Mouse (Mus musculus): Measurements from ENCODE around the gene Kcns1. TPM values are rescaled to one million over a fixed set of nuclear protein-coding genes. Genes with fewer than 3 reads are reported as not detected.

The Kcns1 gene
- total and polyA plus RNA-seq, 3 experiments, result 0.11 to 0.34 TPM; not detected in 1

- DNase-seq (ENCODE audit: extremely low read depth), result no peak
- H3K4me3 ChIP-seq (replicated peaks in 1 of 3; ENCODE audit: low read depth in 2 of 3, low read length in 2 of 3, poor library complexity in 1 of 3), result no peak overlapping the region
- H3K9ac ChIP-seq (ENCODE audit: insufficient read depth, low read depth), result no peak overlapping the region
- in situ Hi-C loops (cut with MboI; ENCODE audit: low pct_ligation_motif_present, low pct_unique_long_range_greater_than_20kb, low sequenced_read_pairs), result no loop called here
- H3K79me2 ChIP-seq (replicated peaks; ENCODE audit: control insufficient read depth, extremely low read depth, insufficient read depth, poor library complexity, severe bottlenecking), result no peaks in the 10 kb centered on the region
- no peaks in the 10 kb centered on the region for H3K9me3 ChIP-seq (replicated peaks; ENCODE audit: low read length)
- H3K36me3 ChIP-seq (replicated peaks in 1 of 2; ENCODE audit: control insufficient read depth in 1 of 2, insufficient read depth in 1 of 2, low read length in 1 of 2), result peaks cover 73 to 95% of the 10 kb centered on the region in 2 experiments
- H3K4me1 ChIP-seq (ENCODE audit: control insufficient read depth in 1 of 2, insufficient read depth in 2 of 2), result peaks cover 0 to 17% of the 10 kb centered on the region in 2 experiments; a peak in 2 of 4 replicates
- TF ChIP-seq ELF1 (IDR thresholded peaks at IDR 0.05; ENCODE audit: low read depth, low read length), result no peak
- TF ChIP-seq PAX5 (IDR thresholded peaks at IDR 0.05; ENCODE audit: low read length), result no peak
- TF ChIP-seq ZNF384 (IDR thresholded peaks at IDR 0.05; ENCODE audit: low read depth, low read length), result no peak
- no peak for TF ChIP-seq RCOR1 (conservative IDR thresholded peaks at IDR 0.05; ENCODE audit: low read depth, low read length)
- TF ChIP-seq CHD1 (IDR thresholded peaks at IDR 0.05; ENCODE audit: low read depth, low read length), result no peak
- no peak for TF ChIP-seq HCFC1 (IDR thresholded peaks at IDR 0.05; ENCODE audit: low read depth, low read length)
- TF ChIP-seq E2F4 (IDR thresholded peaks at IDR 0.05; ENCODE audit: insufficient replicate concordance, low read depth, low read length), result no peak
- no peak for TF ChIP-seq ZC3H11A (IDR thresholded peaks at IDR 0.05; ENCODE audit: low read depth, low read length)
- TF ChIP-seq JUN (IDR thresholded peaks at IDR 0.05; ENCODE audit: insufficient read depth, low read depth, low read length), result no peak
- no peaks in the 10 kb centered on the region for H3K27me3 ChIP-seq (replicated peaks)
- dilution Hi-C loops (cut with MboI; ENCODE audit: extremely low pct_ligation_motif_present, extremely low pct_unique_long_range_greater_than_20kb, low sequenced_read_pairs), result no loop called here
- H3K27ac ChIP-seq (ENCODE audit: insufficient read depth, low read depth), result no peak overlapping the region
- no peak overlapping the region for H3K4me2 ChIP-seq (ENCODE audit: insufficient read depth, low read depth, poor library complexity, severe bottlenecking)
These were observed 18.6 kb downstream of the Kcns1 start for GRCm38 (mm10) chr2:164152341-164152740.

GRCm38 (mm10) chr2:164150086-164150760 lies 20.7 kb downstream of the Kcns1 start:
- H3K4me1 ChIP-seq (ENCODE audit: control insufficient read depth in 1 of 2, insufficient read depth in 2 of 2), result peaks cover 2 to 38% of the 10 kb centered on the region in 2 experiments; a peak in 3 of 4 replicates
- H3K27me3 ChIP-seq (replicated peaks), result no peaks in the 10 kb centered on the region
- TF ChIP-seq MEF2A (IDR thresholded peaks at IDR 0.05; ENCODE audit: borderline replicate concordance, low read depth, low read length) (no peak), NRF1 (IDR thresholded peaks at IDR 0.05; ENCODE audit: low read depth, low read length) (no peak), EP300 (IDR thresholded peaks at IDR 0.05; ENCODE audit: low read length) (no peak), CTCF (conservative IDR thresholded peaks at IDR 0.05 in 1 of 2, IDR thresholded peaks at IDR 0.05 in 1 of 2; ENCODE audit: low read depth in 2 of 2, low read length in 2 of 2) (no peak), USF2 (conservative IDR thresholded peaks at IDR 0.05; ENCODE audit: low read depth, low read length) (no peak), BHLHE40 (IDR thresholded peaks at IDR 0.05; ENCODE audit: low read depth, low read length) (no peak)
- H3K79me2 ChIP-seq (replicated peaks; ENCODE audit: control insufficient read depth, extremely low read depth, insufficient read depth, poor library complexity, severe bottlenecking), result no peaks in the 10 kb centered on the region
- dilution Hi-C loops (cut with MboI; ENCODE audit: extremely low pct_ligation_motif_present, extremely low pct_unique_long_range_greater_than_20kb, low sequenced_read_pairs), result no loop called here
- in situ Hi-C loops (cut with MboI; ENCODE audit: low pct_ligation_motif_present, low pct_unique_long_range_greater_than_20kb, low sequenced_read_pairs), result no loop called here
- H3K9ac ChIP-seq (ENCODE audit: insufficient read depth, low read depth), result no peak overlapping the region
- no peak overlapping the region for H3K27ac ChIP-seq (ENCODE audit: insufficient read depth, low read depth)
- DNase-seq (ENCODE audit: extremely low read depth), result no peak
- no peak overlapping the region for H3K4me2 ChIP-seq (ENCODE audit: insufficient read depth, low read depth, poor library complexity, severe bottlenecking)
- peaks cover 77 to 96% of the 10 kb centered on the region in 2 experiments for H3K36me3 ChIP-seq (replicated peaks in 1 of 2; ENCODE audit: control insufficient read depth in 1 of 2, insufficient read depth in 1 of 2, low read length in 1 of 2)
- H3K4me3 ChIP-seq (replicated peaks in 1 of 3; ENCODE audit: low read depth in 2 of 3, low read length in 2 of 3, poor library complexity in 1 of 3), result no peak overlapping the region
- H3K9me3 ChIP-seq (replicated peaks; ENCODE audit: low read length), result no peaks in the 10 kb centered on the region
